Mouse (Mus musculus) ES-Bruce4 (cell line): Measurements from ENCODE around the gene Agbl5.
A peak's percentile ranks its signal among the peaks of the same experiment; 100 is the strongest.

Source experiments
- CTCF ChIP-seq: IDR thresholded peaks from one replicate; pipeline ENCODE4 v1.8.1; 2011; ENCODE audit warnings: low read depth, low read length
- EP300 ChIP-seq: IDR thresholded peaks from 2 replicates; pipeline ENCODE4 v1.6.1; 2011; ENCODE audit warnings: low read depth, low read length; ENCODE audit not compliant: insufficient read depth

DNA sequence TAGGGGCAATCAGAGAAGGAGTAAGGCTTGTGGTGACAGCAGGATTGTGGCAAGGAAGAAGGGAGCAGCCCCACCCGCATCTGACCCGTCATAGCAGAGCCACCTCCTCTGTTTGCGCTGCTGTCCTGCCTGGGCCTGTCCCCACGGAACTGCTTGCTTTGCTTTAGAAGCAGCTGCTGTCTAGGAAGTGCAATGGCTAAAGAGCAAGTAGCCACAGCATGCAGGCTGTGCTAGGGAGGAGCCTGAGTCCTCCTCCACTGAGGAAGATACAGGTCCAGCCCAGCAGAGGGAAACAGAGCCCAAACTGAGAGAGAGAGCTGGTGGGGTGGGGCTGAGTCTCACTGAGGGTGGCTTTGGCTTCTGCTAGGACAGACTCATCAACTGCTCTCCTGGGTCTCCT is 24.6 kb upstream of the Agbl5 start:
- TF ChIP-seq CTCF (peak; percentile 17), EP300 (no peak)
